Mouse (Mus musculus) right cerebral cortex, postnatal 10 days (tissue): ENCODE results near the gene Ppp1r36.
A peak's percentile ranks its signal among the peaks of the same experiment; 100 is the strongest.

Experiments used
- DNase-seq, 2 experiments: peaks; one replicate each; pipeline ENCODE4 v3.0.0; 2021; ENCODE audit warnings: low spot score in 2 of 2

Gene Ppp1r36

GRCm38 (mm10) chr12:76417433-76417854 is at the start of gene Ppp1r36:
Gene Ppp1r36 (plus strand): TSS chr12:76417538.
- DNase-seq: no peak

GRCm38 (mm10) chr12:76368201-76368789 is 49.0 kb upstream of the Ppp1r36 start:
- no peak for DNase-seq

GRCm38 (mm10) chr12:76368790-76369205 is 48.5 kb upstream of the Ppp1r36 start:
- DNase-seq: peak; percentile 69 to 73

- DNase-seq: peak; percentile 94 to 96
Observed at GRCm38 (mm10) chr12:76369206-76369977, 47.9 kb upstream of the Ppp1r36 start, which contains the start of gene Zbtb25. Gene Zbtb25 (minus strand): TSS chr12:76369602.

- DNase-seq: peak; percentile 87 to 88
Observed at GRCm38 (mm10) chr12:76369978-76370830, 47.1 kb upstream of the Ppp1r36 start, which contains the start of gene Zbtb1. Gene Zbtb1 (plus strand): TSS chr12:76370266.

- peak; percentile 70 to 71 for DNase-seq
Observed at GRCm38 (mm10) chr12:76370831-76371571, 46.3 kb upstream of the Ppp1r36 start.

- no peak for DNase-seq
Observed at GRCm38 (mm10) chr12:76372046-76372445, 45.3 kb upstream of the Ppp1r36 start.

- no peak for DNase-seq
Observed at GRCm38 (mm10) chr12:76372881-76373818, 44.2 kb upstream of the Ppp1r36 start.

- DNase-seq: no peak
Observed at GRCm38 (mm10) chr12:76373991-76374390, 43.3 kb upstream of the Ppp1r36 start.

- DNase-seq: no peak
Observed at GRCm38 (mm10) chr12:76374911-76375310, 42.4 kb upstream of the Ppp1r36 start.

GRCm38 (mm10) chr12:76375506-76375905 is 41.8 kb upstream of the Ppp1r36 start:
- DNase-seq: no peak

- no peak for DNase-seq
Observed at GRCm38 (mm10) chr12:76376649-76377048, 40.7 kb upstream of the Ppp1r36 start.

GRCm38 (mm10) chr12:76377059-76377458 is 40.3 kb upstream of the Ppp1r36 start:
- no peak for DNase-seq

- DNase-seq: no peak
Observed at GRCm38 (mm10) chr12:76377726-76378125, 39.6 kb upstream of the Ppp1r36 start.

GRCm38 (mm10) chr12:76378556-76378955 is 38.8 kb upstream of the Ppp1r36 start:
- DNase-seq: no peak

- DNase-seq: no peak
Observed at GRCm38 (mm10) chr12:76380151-76380550, 37.2 kb upstream of the Ppp1r36 start.

- DNase-seq: no peak
Observed at GRCm38 (mm10) chr12:76385342-76385741, 32.0 kb upstream of the Ppp1r36 start.

- no peak for DNase-seq
Observed at GRCm38 (mm10) chr12:76388794-76389193, 28.5 kb upstream of the Ppp1r36 start.

GRCm38 (mm10) chr12:76391595-76392271 is 25.6 kb upstream of the Ppp1r36 start:
- no peak for DNase-seq

GRCm38 (mm10) chr12:76392979-76393378 is 24.4 kb upstream of the Ppp1r36 start:
- no peak for DNase-seq
